Comparison of ENCODE assay signal across 13 mouse cellular contexts in genomic region chr1:62752055-62752454, GRCm38 (mm10). TPM values are rescaled to one million over a fixed set of nuclear protein-coding genes. Genes with fewer than 3 reads are reported as not detected.
DNase-seq lines count a peak whose midpoint lies in the region; ATAC-seq and TF ChIP-seq lines count a peak whose summit lies in the region.
"Had no signal": no experiment of that assay in that cellular context is flagged by ENCODE, and none has a peak within 500 bp of the region (broad histone marks: within the 10 kb centered on the region; RNA-seq: fewer than 3 reads in every experiment).

No protein-coding gene starts in this region.

- 69% methylated on average over 8 of the region's 8 CpGs for WGBS in hindbrain, embryonic 12.5 days
- 40% methylated on average over 8 of the region's 8 CpGs for WGBS in hindbrain, embryonic 16.5 days
- WGBS in midbrain, embryonic 13.5 days = 55% methylated on average over 8 of the region's 8 CpGs
- 87% methylated on average over 8 of the region's 8 CpGs for WGBS in midbrain, embryonic 10.5 days
- WGBS in neural tube, embryonic 12.5 days = 54% methylated on average over 8 of the region's 8 CpGs
- WGBS in heart, embryonic 11.5 days (ENCODE audit: insufficient replicate concordance) = 84% methylated on average over 8 of the region's 8 CpGs

- peak overlapping the region; percentile 60 for H3K27ac ChIP-seq in hindbrain, embryonic 12.5 days
- H3K27ac ChIP-seq in hindbrain, embryonic 16.5 days (ENCODE audit: low read depth, low read length) = no peak overlapping the region
- peak overlapping the region; percentile 52; the same call in 1 of the 2 replicates for H3K27ac ChIP-seq in midbrain, embryonic 13.5 days
- no peak overlapping the region for H3K27ac ChIP-seq in midbrain, embryonic 10.5 days (replicated peaks)
- H3K27ac ChIP-seq in embryonic fibroblast, embryonic 13.5 days (ENCODE audit: insufficient read depth, low read length) = peak overlapping the region; percentile 38
- H3K27ac ChIP-seq in neural tube, embryonic 12.5 days = 0 out of 2 replicates have a peak overlapping the region, but pooled peaks have one; percentile 15
- no peak overlapping the region for H3K27ac ChIP-seq in heart, embryonic 11.5 days (ENCODE audit: low read depth, low read length)

- no peak for TF ChIP-seq CTCF in embryonic fibroblast, embryonic 13.5 days (IDR thresholded peaks at IDR 0.05; ENCODE audit: borderline replicate concordance, insufficient read depth, low read length)

- no peak overlapping the region for H3K9ac ChIP-seq in hindbrain, embryonic 12.5 days
- H3K9ac ChIP-seq in hindbrain, embryonic 16.5 days (ENCODE audit: low read depth, low read length) = no peak overlapping the region
- H3K9ac ChIP-seq in midbrain, embryonic 13.5 days (replicated peaks) = no peak overlapping the region
- no peak overlapping the region for H3K9ac ChIP-seq in neural tube, embryonic 12.5 days
- H3K9ac ChIP-seq in heart, embryonic 11.5 days (ENCODE audit: low read depth, low read length) = no peak overlapping the region

- peaks cover 45% of the 10 kb centered on the region for H3K4me1 ChIP-seq in hindbrain, embryonic 12.5 days
- peaks cover 30% of the 10 kb centered on the region for H3K4me1 ChIP-seq in hindbrain, embryonic 16.5 days (ENCODE audit: control insufficient read depth, insufficient read depth, low read depth, low read length)
- peaks cover 57% of the 10 kb centered on the region for H3K4me1 ChIP-seq in midbrain, embryonic 13.5 days (replicated peaks)
- peaks cover 64% of the 10 kb centered on the region for H3K4me1 ChIP-seq in midbrain, embryonic 10.5 days
- peaks cover 31% of the 10 kb centered on the region for H3K4me1 ChIP-seq in embryonic fibroblast, embryonic 13.5 days (ENCODE audit: control insufficient read depth, insufficient read depth, low read length)
- H3K4me1 ChIP-seq in neural tube, embryonic 12.5 days = peaks cover 49% of the 10 kb centered on the region
- H3K4me1 ChIP-seq in heart, embryonic 11.5 days (ENCODE audit: control insufficient read depth, insufficient read depth, low read length) = peaks cover 16% of the 10 kb centered on the region

- no peaks in the 10 kb centered on the region for H3K9me3 ChIP-seq in hindbrain, embryonic 12.5 days (replicated peaks)
- H3K9me3 ChIP-seq in hindbrain, embryonic 16.5 days (ENCODE audit: control insufficient read depth, low read length) = no peaks in the 10 kb centered on the region
- H3K9me3 ChIP-seq in midbrain, embryonic 13.5 days = no peaks in the 10 kb centered on the region
- no peaks in the 10 kb centered on the region for H3K9me3 ChIP-seq in midbrain, embryonic 10.5 days (replicated peaks)
- H3K9me3 ChIP-seq in neural tube, embryonic 12.5 days = no peaks in the 10 kb centered on the region
- H3K9me3 ChIP-seq in heart, embryonic 11.5 days (replicated peaks; ENCODE audit: control insufficient read depth, low read length) = no peaks in the 10 kb centered on the region
- H3K9me3 ChIP-seq: G1E had no signal

- H3K27me3 ChIP-seq in hindbrain, embryonic 12.5 days = peaks cover 13% of the 10 kb centered on the region
- H3K27me3 ChIP-seq in hindbrain, embryonic 16.5 days (replicated peaks; ENCODE audit: control insufficient read depth, insufficient read depth, low read length) = no peaks in the 10 kb centered on the region
- peaks cover 49% of the 10 kb centered on the region for H3K27me3 ChIP-seq in midbrain, embryonic 13.5 days
- H3K27me3 ChIP-seq in midbrain, embryonic 10.5 days (ENCODE audit: low read depth, poor library complexity, severe bottlenecking) = peaks cover 91% of the 10 kb centered on the region
- no peaks in the 10 kb centered on the region for H3K27me3 ChIP-seq in neural tube, embryonic 12.5 days (replicated peaks)
- no peaks in the 10 kb centered on the region for H3K27me3 ChIP-seq in heart, embryonic 11.5 days (ENCODE audit: control insufficient read depth, insufficient read depth, low read length)

- no peak for DNase-seq in midbrain, embryonic 10.5 days (ENCODE audit: low spot score)
- DNase-seq in right cerebral cortex, postnatal 36 days (ENCODE audit: low spot score in 2 of 2) = no peak
- DNase-seq: kidney, adult 18-20 months; right cerebral cortex, postnatal 25 days had no signal

- peaks cover 8% of the 10 kb centered on the region; the same call in 1 of the 2 replicates for H3K36me3 ChIP-seq in hindbrain, embryonic 12.5 days
- no peaks in the 10 kb centered on the region for H3K36me3 ChIP-seq in hindbrain, embryonic 16.5 days (ENCODE audit: control insufficient read depth, insufficient read depth, low read length)
- peaks cover 6% of the 10 kb centered on the region for H3K36me3 ChIP-seq in midbrain, embryonic 13.5 days
- no peaks in the 10 kb centered on the region for H3K36me3 ChIP-seq in midbrain, embryonic 10.5 days
- H3K36me3 ChIP-seq in neural tube, embryonic 12.5 days = peaks cover 10% of the 10 kb centered on the region
- H3K36me3 ChIP-seq in heart, embryonic 11.5 days (ENCODE audit: control insufficient read depth, insufficient read depth, low read length) = peaks cover 3% of the 10 kb centered on the region; the same call in 1 of the 2 replicates
- H3K36me3 ChIP-seq: G1E had no signal

- peak; percentile 36 for ATAC-seq in hindbrain, embryonic 12.5 days (ENCODE audit: low FRiP score)
- no peak for ATAC-seq in hindbrain, embryonic 16.5 days
- 0 out of 2 replicates have a peak, but pooled peaks have one; percentile 7 for ATAC-seq in midbrain, embryonic 13.5 days
- peak; percentile 34; the same call in 1 of the 2 replicates for ATAC-seq in neural tube, embryonic 12.5 days (ENCODE audit: low FRiP score, low read depth)
- ATAC-seq in heart, embryonic 11.5 days (replicated peaks; ENCODE audit: insufficient number of reproducible peaks, low FRiP score, low TSS enrichment) = no peak

- no peak overlapping the region for H3K4me3 ChIP-seq in hindbrain, embryonic 12.5 days
- no peak overlapping the region for H3K4me3 ChIP-seq in hindbrain, embryonic 16.5 days (ENCODE audit: low read length)
- no peak overlapping the region for H3K4me3 ChIP-seq in midbrain, embryonic 13.5 days (replicated peaks)
- H3K4me3 ChIP-seq in midbrain, embryonic 10.5 days = no peak overlapping the region
- no peak overlapping the region for H3K4me3 ChIP-seq in embryonic fibroblast, embryonic 13.5 days (ENCODE audit: insufficient read depth, low read length)
- no peak overlapping the region for H3K4me3 ChIP-seq in neural tube, embryonic 12.5 days
- H3K4me3 ChIP-seq in heart, embryonic 11.5 days (ENCODE audit: low read depth, low read length) = no peak overlapping the region
- H3K4me3 ChIP-seq: heart, adult 2 months had no signal

- no peak overlapping the region for H3K4me2 ChIP-seq in hindbrain, embryonic 12.5 days (replicated peaks)
- no peak overlapping the region for H3K4me2 ChIP-seq in hindbrain, embryonic 16.5 days (ENCODE audit: low read length)
- no peak overlapping the region for H3K4me2 ChIP-seq in midbrain, embryonic 13.5 days (replicated peaks)
- H3K4me2 ChIP-seq in neural tube, embryonic 12.5 days (replicated peaks) = peak overlapping the region; percentile 22; the same call in 1 of the 2 replicates
- H3K4me2 ChIP-seq in heart, embryonic 11.5 days = no peak overlapping the region
- H3K4me2 ChIP-seq: liver, embryonic 11.5 days had no signal

- no peak for TF ChIP-seq POLR2A in embryonic fibroblast, embryonic 13.5 days (IDR thresholded peaks at IDR 0.05; ENCODE audit: low read depth, low read length)

RNA-seq across cellular contexts. Expression of gene Nrp2, which starts 49.0 kb away (rescaled TPM):
- 43.8 and 45.9 TPM in 2 replicates for polyA plus RNA-seq in hindbrain, embryonic 12.5 days (2016; fragmentation: Nextera tagmentation; extraction: Ambion mirVana)
- 22.7 and 31.5 TPM in 2 replicates for polyA plus RNA-seq in hindbrain, embryonic 16.5 days (2015; fragmentation: Nextera tagmentation; extraction: Ambion mirVana)
- 15.9 and 18.7 TPM in 2 replicates for polyA plus RNA-seq in midbrain, embryonic 13.5 days (2015; fragmentation: Nextera tagmentation; extraction: Ambion mirVana)
- polyA plus RNA-seq in midbrain, embryonic 10.5 days (2016; fragmentation: Nextera tagmentation; extraction: Ambion mirVana) = 10.7 and 13.2 TPM in 2 replicates
- 37.2 and 74.9 TPM in 2 replicates for polyA plus RNA-seq in embryonic fibroblast, embryonic 13.5 days (2011; ENCODE audit: insufficient read length, low read depth, missing spikeins)
- polyA plus RNA-seq in neural tube, embryonic 12.5 days (2016; fragmentation: Nextera tagmentation; extraction: Ambion mirVana) = 44.0 and 44.6 TPM in 2 replicates
- polyA plus RNA-seq in heart, embryonic 11.5 days (2014; fragmentation: Nextera tagmentation; extraction: Ambion mirVana) = 5.5 and 5.8 TPM in 2 replicates

Comparison
In these comparisons a context has a peak if more than half of its experiments do, and no peak if none do; other contexts are left out.
1. ATAC-seq: peak in hindbrain, embryonic 12.5 days (single experiment), midbrain, embryonic 13.5 days (single experiment) and neural tube, embryonic 12.5 days (single experiment); none in hindbrain, embryonic 16.5 days (single experiment) and heart, embryonic 11.5 days (single experiment).
2. H3K27ac ChIP-seq: peak in hindbrain, embryonic 12.5 days (single experiment), midbrain, embryonic 13.5 days (single experiment), embryonic fibroblast, embryonic 13.5 days (single experiment) and neural tube, embryonic 12.5 days (single experiment); none in hindbrain, embryonic 16.5 days (single experiment), midbrain, embryonic 10.5 days (single experiment) and heart, embryonic 11.5 days (single experiment).